Mouse (Mus musculus) telencephalon, adult 2 months (tissue): Measurements from ENCODE around the gene Tubb3.

Source experiments
- DNase-seq: peaks from one replicate; pipeline ENCODE4 v3.0.0-alpha.2; 2011; ENCODE audit warnings: low read depth, low spot score

Gene Tubb3

GRCm38 (mm10) chr8:123411246-123411645 lies at the start of gene Tubb3:
Gene Tubb3, plus strand, starts transcription at chr8:123411424.
- peak; percentile 90 for DNase-seq

GRCm38 (mm10) chr8:123373403-123374238 lies 37.6 kb upstream of the Tubb3 start, which contains the start of gene Tcf25:
Gene Tcf25, plus strand, starts transcription at chr8:123373753.
- peak; percentile 95 for DNase-seq

- peak; percentile 66 for DNase-seq
These were observed 37.0 kb upstream of the Tubb3 start for GRCm38 (mm10) chr8:123374239-123374578.

- DNase-seq = no peak
These were observed 35.5 kb upstream of the Tubb3 start for GRCm38 (mm10) chr8:123375701-123376100.

- DNase-seq = no peak
These were observed 35.1 kb upstream of the Tubb3 start for GRCm38 (mm10) chr8:123376106-123376505.

- DNase-seq = no peak
These were observed 29.5 kb upstream of the Tubb3 start for GRCm38 (mm10) chr8:123381711-123382110.

GRCm38 (mm10) chr8:123382516-123382915 lies 28.7 kb upstream of the Tubb3 start:
- DNase-seq = no peak

- DNase-seq = no peak
These were observed 26.2 kb upstream of the Tubb3 start for GRCm38 (mm10) chr8:123384883-123385540.

GRCm38 (mm10) chr8:123387041-123387440 lies 24.2 kb upstream of the Tubb3 start:
- DNase-seq = no peak

- DNase-seq = no peak
These were observed 23.4 kb upstream of the Tubb3 start for GRCm38 (mm10) chr8:123387801-123388200.

GRCm38 (mm10) chr8:123389026-123389425 lies 22.2 kb upstream of the Tubb3 start:
- DNase-seq = no peak

- DNase-seq = no peak
These were observed 12.9 kb upstream of the Tubb3 start for GRCm38 (mm10) chr8:123398308-123398707.

GRCm38 (mm10) chr8:123401936-123402335 lies 9.3 kb upstream of the Tubb3 start:
- no peak for DNase-seq

- no peak for DNase-seq
These were observed 8.4 kb upstream of the Tubb3 start for GRCm38 (mm10) chr8:123402730-123403326.

GRCm38 (mm10) chr8:123404521-123404920 lies 6.7 kb upstream of the Tubb3 start:
- DNase-seq = no peak

- no peak for DNase-seq
These were observed 4.4 kb upstream of the Tubb3 start, which contains the start of gene Mc1r for GRCm38 (mm10) chr8:123406786-123407185. Gene Mc1r, plus strand, starts transcription at chr8:123407107.

GRCm38 (mm10) chr8:123407612-123408011 lies 3.6 kb upstream of the Tubb3 start:
- no peak for DNase-seq

- no peak for DNase-seq
These were observed 2.4 kb upstream of the Tubb3 start for GRCm38 (mm10) chr8:123408586-123409544.

GRCm38 (mm10) chr8:123410049-123410587 lies 1.1 kb upstream of the Tubb3 start:
- DNase-seq = peak; percentile 36

- DNase-seq = no peak
These were observed 436 bp upstream of the Tubb3 start for GRCm38 (mm10) chr8:123410788-123411187.

- no peak for DNase-seq
These were observed 630 bp downstream of the Tubb3 start for GRCm38 (mm10) chr8:123411781-123412327.
